Mouse (Mus musculus) liver, embryonic 14.5 days (tissue): ENCODE results near the gene Grb14.

Source experiments
- CTCF ChIP-seq: IDR thresholded peaks from 2 replicates; pipeline ENCODE4 v1.5.1; 2016; ENCODE audit warnings: antibody characterized with exemption, low read depth, control low read depth
- EP300 ChIP-seq: IDR thresholded peaks from 2 replicates; pipeline ENCODE4 v1.6.1; 2016; ENCODE audit warnings: antibody characterized with exemption, low read depth

GRCm38 (mm10) chr2:65072205-65072604 is 47.4 kb upstream of the Grb14 start:
- TF ChIP-seq CTCF, result no peak
- TF ChIP-seq EP300, result no peak
